In genomic region chr17:33779271-33779966, GRCm38 (mm10) we compare ENCODE assay signal across 9 mouse cellular contexts. TPM values are rescaled to one million over a fixed set of nuclear protein-coding genes. Genes with fewer than 3 reads are reported as not detected.
DNase-seq lines count a peak whose midpoint lies in the region; ATAC-seq lines count a peak whose summit lies in the region.
"Had no signal": no experiment of that assay in that cellular context is flagged by ENCODE, and none has a peak within 500 bp of the region (broad histone marks: within the 10 kb centered on the region; RNA-seq: fewer than 3 reads in every experiment).

No protein-coding gene starts in this region.

- H3K36me3 ChIP-seq in intestine, embryonic 16.5 days (ENCODE audit: control insufficient read depth, insufficient read depth, low read length): peaks cover 8% of the 10 kb centered on the region; the same call in 1 of the 2 replicates

- H3K9ac ChIP-seq in intestine, embryonic 16.5 days (ENCODE audit: low read depth, low read length): peak overlapping the region; percentile 40

- H3K27ac ChIP-seq in intestine, embryonic 16.5 days (ENCODE audit: low read length): peak overlapping the region; percentile 74
- H3K27ac ChIP-seq: macrophage had no signal

- peaks cover 44% of the 10 kb centered on the region for H3K4me1 ChIP-seq in intestine, embryonic 16.5 days (ENCODE audit: control insufficient read depth, insufficient read depth, low read length)

- H3K9me3 ChIP-seq in intestine, embryonic 16.5 days (ENCODE audit: control insufficient read depth, low read length): no peaks in the 10 kb centered on the region

- H3K27me3 ChIP-seq in intestine, embryonic 16.5 days (replicated peaks; ENCODE audit: control insufficient read depth, insufficient read depth, low read length): no peaks in the 10 kb centered on the region

- WGBS in intestine, embryonic 16.5 days: 37% methylated on average over 9 of the region's 9 CpGs

- peak overlapping the region; percentile 61 for H3K4me3 ChIP-seq in intestine, embryonic 16.5 days (ENCODE audit: low read length)

- DNase-seq in adrenal gland, postnatal 25 days: peak; percentile 85
- peak; percentile 69 for DNase-seq in embryo, embryonic 9.5 days (ENCODE audit: extremely low spot score)
- DNase-seq in gastrocnemius, postnatal 36 days: peak; percentile 95 to 98
- peak; percentile 39 to 83 for DNase-seq in left cerebral cortex, adult 9 months (ENCODE audit: low spot score in 2 of 2)
- DNase-seq in lung, postnatal 4 days: peak; percentile 94 to 96
- DNase-seq in spleen, postnatal 4 days (ENCODE audit: low spot score in 2 of 2): peak; percentile 36 to 63
- DNase-seq in thymus, postnatal 0 days (ENCODE audit: low spot score): no peak

- intact Hi-C loops in gastrocnemius, postnatal 36 days (cut with DNase I): no loop called here

- peak overlapping the region; percentile 87 for H3K4me2 ChIP-seq in intestine, embryonic 16.5 days (ENCODE audit: low read depth, low read length)

- ATAC-seq in intestine, embryonic 16.5 days: peak; percentile 56

RNA-seq across cellular contexts. Expression of gene Angptl4, which starts 2.2 kb away (rescaled TPM):
- total RNA-seq in adrenal gland, postnatal 25 days (2021): 50.0 and 57.7 TPM in 2 replicates
- total RNA-seq in gastrocnemius, postnatal 36 days (2021): 10 to 100 TPM in 1 of 2 experiments, 1 to 10 TPM in 1; 8.0 to 11.7 TPM
- polyA plus RNA-seq in intestine, embryonic 16.5 days (2015; fragmentation: Nextera tagmentation; extraction: Ambion mirVana): 22.4 and 24.5 TPM in 2 replicates
- 28.7 and 36.7 TPM in 2 replicates for polyA plus RNA-seq in thymus, postnatal 0 days (2015; fragmentation: Nextera tagmentation; extraction: Ambion mirVana)

RNA-seq across cellular contexts. Expression of gene Rab11b, which starts 19.1 kb away (rescaled TPM):
- 236 and 280 TPM in 2 replicates for total RNA-seq in adrenal gland, postnatal 25 days (2021)
- 100 to 1,000 TPM; 120 to 147 TPM for total RNA-seq in gastrocnemius, postnatal 36 days (2021)
- polyA plus RNA-seq in intestine, embryonic 16.5 days (2015; fragmentation: Nextera tagmentation; extraction: Ambion mirVana): 193 and 220 TPM in 2 replicates
- polyA plus RNA-seq in thymus, postnatal 0 days (2015; fragmentation: Nextera tagmentation; extraction: Ambion mirVana): 214 and 227 TPM in 2 replicates

RNA-seq across cellular contexts. Expression of gene Kank3, which starts 30.9 kb away (rescaled TPM):
- 82.9 and 109 TPM in 2 replicates for total RNA-seq in adrenal gland, postnatal 25 days (2021)
- total RNA-seq in gastrocnemius, postnatal 36 days (2021): 10 to 100 TPM; 15.3 to 22.5 TPM
- 22.7 and 23.5 TPM in 2 replicates for polyA plus RNA-seq in intestine, embryonic 16.5 days (2015; fragmentation: Nextera tagmentation; extraction: Ambion mirVana)
- polyA plus RNA-seq in thymus, postnatal 0 days (2015; fragmentation: Nextera tagmentation; extraction: Ambion mirVana): 19.1 and 22.0 TPM in 2 replicates

RNA-seq across cellular contexts. Expression of gene Rps28, which starts 44.9 kb away (rescaled TPM):
- total RNA-seq in adrenal gland, postnatal 25 days (2021): 1,302 and 1,448 TPM in 2 replicates
- 100 to 1,000 TPM; 503 to 584 TPM for total RNA-seq in gastrocnemius, postnatal 36 days (2021)
- polyA plus RNA-seq in intestine, embryonic 16.5 days (2015; fragmentation: Nextera tagmentation; extraction: Ambion mirVana): 838 and 894 TPM in 2 replicates
- polyA plus RNA-seq in thymus, postnatal 0 days (2015; fragmentation: Nextera tagmentation; extraction: Ambion mirVana): 1,516 and 1,544 TPM in 2 replicates

RNA-seq across cellular contexts. Expression of gene Ndufa7, which starts 45.0 kb away (rescaled TPM):
- 475 and 496 TPM in 2 replicates for total RNA-seq in adrenal gland, postnatal 25 days (2021)
- total RNA-seq in gastrocnemius, postnatal 36 days (2021): 100 to 1,000 TPM; 325 to 364 TPM
- 533 and 550 TPM in 2 replicates for polyA plus RNA-seq in intestine, embryonic 16.5 days (2015; fragmentation: Nextera tagmentation; extraction: Ambion mirVana)
- polyA plus RNA-seq in thymus, postnatal 0 days (2015; fragmentation: Nextera tagmentation; extraction: Ambion mirVana): 464 TPM in 2 replicates
